Mouse (Mus musculus): Measurements from ENCODE around the gene Apobec4.
"Not testable (repeated sequence)": the region's sequence is repeated elsewhere in the genome, so short reads cannot be mapped to it uniquely, and the experiment has no call there.

The Apobec4 gene

GRCm38 (mm10) chr1:152766804-152767748, 16.7 kb downstream of the Apobec4 start:
- DNase-seq (ENCODE audit: low spot score in 2 of 2), result peak in 1 of 2 experiments; percentile 32

GRCm38 (mm10) chr1:152767749-152768488, 17.6 kb downstream of the Apobec4 start:
- peak; percentile 70 to 93 for DNase-seq (ENCODE audit: low spot score in 2 of 2)

GRCm38 (mm10) chr1:152771016-152771415, 20.7 kb downstream of the Apobec4 start:
- no peak for DNase-seq (ENCODE audit: low spot score in 2 of 2)

GRCm38 (mm10) chr1:152774601-152775000, 24.2 kb downstream of the Apobec4 start:
- DNase-seq (ENCODE audit: low spot score in 2 of 2), result not testable (repeated sequence)

- peak in 1 of 2 experiments; percentile 74 for DNase-seq (ENCODE audit: low spot score in 2 of 2)
Measured at GRCm38 (mm10) chr1:152779071-152779737, 28.9 kb downstream of the Apobec4 start.

GRCm38 (mm10) chr1:152784620-152785019, 34.3 kb downstream of the Apobec4 start:
- no peak for DNase-seq (ENCODE audit: low spot score in 2 of 2)

- DNase-seq (ENCODE audit: low spot score in 2 of 2), result not testable (repeated sequence)
Measured at GRCm38 (mm10) chr1:152785446-152785845, 35.1 kb downstream of the Apobec4 start.

GRCm38 (mm10) chr1:152786953-152787352, 36.6 kb downstream of the Apobec4 start:
- no peak for DNase-seq (ENCODE audit: low spot score in 2 of 2)

- no peak for DNase-seq (ENCODE audit: low spot score in 2 of 2)
Measured at GRCm38 (mm10) chr1:152788121-152788660, 37.8 kb downstream of the Apobec4 start.

- DNase-seq (ENCODE audit: low spot score in 2 of 2), result peak in 1 of 2 experiments; percentile 30
Measured at GRCm38 (mm10) chr1:152790254-152790653, 39.9 kb downstream of the Apobec4 start.

- DNase-seq (ENCODE audit: low spot score in 2 of 2), result no peak
Measured at GRCm38 (mm10) chr1:152790821-152791220, 40.5 kb downstream of the Apobec4 start.

- no peak for DNase-seq (ENCODE audit: low spot score in 2 of 2)
Measured at GRCm38 (mm10) chr1:152791269-152791668, 40.9 kb downstream of the Apobec4 start.

- DNase-seq (ENCODE audit: low spot score in 2 of 2), result peak; percentile 37 to 42
Measured at GRCm38 (mm10) chr1:152792736-152793494, 42.6 kb downstream of the Apobec4 start.

GRCm38 (mm10) chr1:152793495-152794130, 43.3 kb downstream of the Apobec4 start:
- no peak for DNase-seq (ENCODE audit: low spot score in 2 of 2)

GRCm38 (mm10) chr1:152795688-152796255, 45.4 kb downstream of the Apobec4 start:
- DNase-seq (ENCODE audit: low spot score in 2 of 2), result no peak

- DNase-seq (ENCODE audit: low spot score in 2 of 2), result no peak
Measured at GRCm38 (mm10) chr1:152796683-152797263, 46.4 kb downstream of the Apobec4 start.

GRCm38 (mm10) chr1:152798125-152798524, 47.8 kb downstream of the Apobec4 start:
- DNase-seq (ENCODE audit: low spot score in 2 of 2), result no peak

GRCm38 (mm10) chr1:152799897-152800296, 49.5 kb downstream of the Apobec4 start, which contains the start of gene Ncf2:
Ncf2 (plus strand) TSS chr1:152800194.
- no peak for DNase-seq (ENCODE audit: low spot score in 2 of 2)

- no peak for DNase-seq (ENCODE audit: low spot score in 2 of 2)
Measured at GRCm38 (mm10) chr1:152800633-152801176, 50.4 kb downstream of the Apobec4 start.
